Mouse (Mus musculus): Measurements from ENCODE around the gene Tfam.
A peak's percentile ranks its signal among the peaks of the same experiment; 100 is the strongest.

The Tfam gene

GRCm38 (mm10) chr10:71225894-71226293 is 12.2 kb downstream of the Tfam start:
- peak; percentile 58 for DNase-seq (ENCODE audit: low read depth, low spot score)

DNA sequence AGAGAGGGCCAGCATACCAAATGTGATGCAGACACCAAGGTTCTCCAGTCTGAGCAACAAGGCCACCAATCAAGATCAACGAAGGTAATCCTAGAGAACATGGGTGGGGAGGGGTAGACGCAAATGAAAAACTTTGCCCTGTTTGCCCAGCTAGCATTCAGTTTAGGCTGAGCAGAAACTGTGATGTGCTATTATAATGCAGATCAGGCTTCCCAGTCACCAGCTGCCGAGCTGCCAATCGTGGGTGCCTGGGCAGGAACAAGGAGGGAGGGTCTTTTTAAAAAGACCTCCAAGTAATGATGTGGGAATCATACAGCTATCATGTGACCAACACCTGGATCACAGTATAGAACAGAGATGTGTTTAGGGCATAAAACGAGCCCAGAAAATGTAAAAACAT is 15.0 kb downstream of the Tfam start:
- DNase-seq (ENCODE audit: low read depth, low spot score), result no peak

DNA sequence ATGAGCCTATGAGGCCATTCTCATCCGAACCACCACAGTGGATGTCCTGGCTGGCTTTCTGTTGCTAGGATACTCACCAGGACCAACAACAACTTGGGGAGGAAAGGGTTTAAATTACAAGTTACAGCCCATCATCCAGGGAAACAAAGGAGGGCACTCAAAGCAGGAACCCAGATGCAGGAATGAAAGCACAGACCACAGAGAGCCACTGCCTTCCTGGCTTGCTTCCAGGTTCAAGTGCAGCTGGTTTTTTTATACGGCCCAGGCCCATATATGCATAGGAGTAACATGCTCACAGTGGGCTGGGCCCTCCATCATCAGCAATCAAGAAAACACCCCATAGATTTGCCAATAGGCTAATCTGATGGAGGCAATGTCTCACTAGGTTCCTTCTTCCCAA is 15.4 kb downstream of the Tfam start:
- DNase-seq (ENCODE audit: low read depth, low spot score), result no peak

DNA sequence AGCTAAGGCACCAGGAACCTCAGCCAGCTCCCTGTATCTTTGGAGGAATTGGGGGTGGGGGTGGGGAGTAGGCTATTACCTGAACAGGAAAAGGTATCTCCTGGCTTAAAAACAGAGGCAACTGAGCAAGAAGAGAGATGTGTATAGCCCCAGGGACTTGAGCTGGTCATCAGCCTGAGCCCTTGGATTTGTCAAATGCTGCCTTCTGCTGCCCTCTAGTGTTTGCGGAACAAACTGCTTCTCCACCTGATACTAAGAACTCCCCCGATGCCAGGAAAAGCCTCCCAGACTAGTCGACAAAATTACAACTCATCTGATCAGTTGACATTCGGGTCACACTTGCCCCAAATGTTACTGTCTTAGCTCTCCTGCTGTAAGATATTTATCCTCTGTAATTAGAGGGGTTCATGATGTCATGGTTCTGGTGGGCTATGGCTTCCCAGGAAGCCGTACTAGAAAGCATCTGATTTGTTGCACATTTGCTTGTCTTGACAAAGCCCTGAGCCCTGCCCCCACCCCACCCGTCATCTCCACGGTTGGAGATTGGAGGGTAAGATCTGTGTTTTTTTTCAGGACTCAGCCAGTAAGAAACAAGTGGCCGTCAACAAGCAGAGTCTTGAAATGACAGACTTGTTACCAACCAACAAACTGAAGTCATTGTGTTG is 19.7 kb downstream of the Tfam start:
- peak; percentile 73 for DNase-seq (ENCODE audit: low read depth, low spot score)

DNA sequence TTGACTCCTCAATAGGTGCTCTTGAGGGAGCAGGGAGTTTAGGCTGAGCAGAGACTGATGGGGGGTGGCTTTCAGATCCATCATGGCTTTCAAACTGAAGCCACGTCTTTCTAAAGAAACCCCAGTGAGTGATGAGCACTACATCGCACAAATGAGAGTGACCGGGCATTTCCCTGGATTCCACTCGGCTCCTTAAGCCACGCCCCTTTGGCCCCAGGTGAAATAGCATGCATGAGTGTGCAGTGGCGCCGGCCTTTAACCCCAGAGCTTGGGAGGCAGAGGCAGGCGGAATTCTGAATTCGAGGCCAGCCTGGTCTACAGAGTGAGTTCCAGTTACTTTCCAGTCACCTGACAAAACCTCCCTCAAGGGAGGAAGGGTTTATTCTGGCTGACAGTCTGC is 22.1 kb downstream of the Tfam start:
- DNase-seq (ENCODE audit: low read depth, low spot score), result no peak

DNA sequence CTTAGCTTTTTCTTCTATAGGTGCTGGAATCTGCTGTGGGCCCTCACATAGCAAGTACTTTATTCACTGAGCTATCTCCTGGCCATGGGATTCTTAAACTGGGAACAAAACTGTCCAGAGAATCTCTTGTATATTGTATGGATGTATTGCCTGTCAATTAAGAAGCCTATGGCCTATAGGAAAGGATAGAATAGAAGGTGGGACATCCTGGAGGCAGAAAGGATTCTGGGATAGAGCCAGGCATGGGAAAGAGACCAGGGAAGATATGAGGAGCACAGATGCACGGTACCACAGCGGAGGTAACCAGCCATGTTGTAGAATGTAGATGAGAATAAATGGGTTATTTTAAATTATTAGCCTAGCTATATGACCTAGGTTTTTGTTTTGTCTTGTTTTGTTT is 36.6 kb downstream of the Tfam start:
- no peak for DNase-seq (ENCODE audit: low read depth, low spot score)

DNA sequence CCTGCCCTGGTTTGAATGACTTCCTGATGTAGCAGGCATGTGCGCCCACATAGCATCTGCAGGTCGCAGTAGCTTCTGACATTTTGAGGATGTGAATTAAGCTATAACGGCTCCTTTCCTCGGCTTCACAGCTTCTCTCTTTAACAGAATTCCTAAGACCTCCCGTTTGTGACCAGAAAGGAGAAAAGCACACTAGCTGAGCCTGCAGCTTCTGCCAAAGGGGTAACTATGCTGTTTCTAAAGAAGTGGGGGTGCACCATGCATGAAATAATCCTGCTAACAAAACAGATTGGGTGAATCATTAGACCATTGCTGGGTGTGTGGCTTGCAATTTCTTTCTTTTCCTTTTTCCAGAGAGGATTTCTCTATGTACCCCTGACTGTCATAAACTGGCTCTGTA is 37.1 kb downstream of the Tfam start:
- DNase-seq (ENCODE audit: low read depth, low spot score), result no peak

DNA sequence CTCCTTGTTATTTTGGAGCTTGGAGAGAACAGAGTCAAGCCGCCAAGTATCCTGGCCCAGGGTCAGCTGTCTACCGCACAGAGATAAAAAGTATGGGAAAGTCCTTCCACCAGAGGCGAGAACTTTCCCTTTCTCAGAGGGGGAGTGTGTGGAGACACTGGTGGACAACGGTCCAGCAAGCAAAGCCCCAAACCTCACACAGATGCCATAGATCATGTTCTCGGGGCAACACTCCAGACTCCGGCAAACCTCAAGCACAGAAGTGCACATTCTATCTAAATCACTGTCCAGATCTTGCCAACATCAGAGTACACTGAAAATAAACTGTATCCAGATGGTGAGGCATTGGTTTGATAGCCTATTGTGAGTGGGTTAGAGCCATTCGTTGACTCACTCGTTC is 39.4 kb downstream of the Tfam start:
- DNase-seq (ENCODE audit: low read depth, low spot score), result no peak

DNA sequence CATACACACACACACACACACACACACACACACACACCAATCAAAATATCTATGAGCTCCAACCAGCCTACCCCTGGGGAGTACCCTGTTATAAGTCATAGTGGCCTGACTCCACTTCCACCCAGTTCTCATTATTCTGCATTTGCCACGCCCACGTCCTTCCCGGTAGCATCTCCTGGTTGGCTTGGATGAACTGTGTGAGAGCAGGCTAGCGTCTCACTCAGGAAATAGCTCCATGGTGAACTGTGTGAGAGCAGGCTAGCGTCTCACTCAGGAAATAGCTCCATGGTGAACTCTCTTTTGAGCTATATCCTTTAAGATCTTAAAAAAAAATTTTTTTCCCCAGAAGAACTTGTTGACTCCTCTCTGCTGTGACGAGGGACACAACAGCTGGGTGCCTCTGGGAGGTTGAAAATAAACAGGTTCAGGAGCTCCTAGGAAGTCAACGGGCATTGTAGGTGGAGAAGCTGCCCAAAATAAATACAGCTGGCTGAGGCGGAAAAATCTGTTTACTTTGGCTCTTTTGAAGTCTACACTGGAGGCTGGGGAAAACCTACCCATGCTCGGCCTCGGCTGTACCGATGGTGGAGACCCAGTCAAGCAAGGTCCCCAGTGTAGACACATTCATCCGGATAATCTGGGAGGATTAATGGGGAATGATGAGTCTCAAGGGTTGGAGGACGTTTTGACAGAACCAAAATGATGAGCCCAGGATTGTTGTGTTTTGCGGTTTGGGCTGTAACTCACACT is 40.9 kb downstream of the Tfam start:
- DNase-seq (ENCODE audit: low read depth, low spot score), result no peak

GRCm38 (mm10) chr10:71195501-71195900 is 42.6 kb downstream of the Tfam start:
- no peak for DNase-seq (ENCODE audit: low read depth, low spot score)

DNA sequence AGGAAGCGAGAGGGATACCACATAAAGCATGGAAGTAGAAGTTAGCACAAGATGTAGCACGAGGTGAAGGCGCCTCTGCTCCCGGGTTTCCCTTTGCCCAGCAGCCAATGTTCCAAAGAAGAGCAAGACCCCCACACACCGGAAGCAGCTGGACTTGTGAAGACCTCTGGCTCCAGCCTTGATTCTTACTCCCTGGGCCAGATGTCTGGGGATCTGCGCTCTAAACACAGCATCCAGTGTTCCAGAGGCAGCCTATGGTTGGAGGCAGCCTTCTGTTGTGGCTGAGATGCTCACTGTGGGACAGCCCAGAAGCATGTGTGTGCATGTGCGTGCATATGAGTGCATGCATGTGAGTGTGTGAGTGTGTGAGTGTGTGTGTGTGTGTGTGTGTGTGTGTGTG is 43.4 kb downstream of the Tfam start:
- no peak for DNase-seq (ENCODE audit: low read depth, low spot score)

DNA sequence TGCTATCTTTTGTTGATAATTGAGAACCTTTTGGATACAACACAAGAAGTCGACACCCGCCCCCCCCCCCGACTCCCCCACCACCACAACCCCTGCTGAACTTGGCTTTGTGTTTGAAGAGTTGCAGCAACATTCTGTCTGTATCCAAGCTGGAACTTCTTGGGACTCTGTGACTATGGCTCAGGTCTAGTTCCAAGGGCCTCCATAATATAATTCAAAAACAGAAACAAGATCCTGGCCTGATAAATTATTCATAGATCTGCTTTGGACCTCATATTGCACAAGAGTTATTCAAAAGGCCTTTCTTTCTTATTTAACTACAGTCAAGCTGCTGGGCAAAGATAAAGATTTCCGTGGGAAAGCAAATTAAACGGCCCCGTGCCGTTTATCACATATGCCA is 44.8 kb downstream of the Tfam start:
- DNase-seq (ENCODE audit: low read depth, low spot score), result no peak

GRCm38 (mm10) chr10:71192886-71193285 is 45.2 kb downstream of the Tfam start:
- DNase-seq (ENCODE audit: low read depth, low spot score), result no peak

GRCm38 (mm10) chr10:71188681-71189080 is 49.4 kb downstream of the Tfam start:
- no peak for DNase-seq (ENCODE audit: low read depth, low spot score)

GRCm38 (mm10) chr10:71185059-71185458 is 53.0 kb downstream of the Tfam start:
- DNase-seq (ENCODE audit: low read depth, low spot score), result no peak

GRCm38 (mm10) chr10:71183339-71184031 is 54.6 kb downstream of the Tfam start:
- no peak for DNase-seq (ENCODE audit: low read depth, low spot score)

- no peak for DNase-seq (ENCODE audit: low read depth, low spot score)
Measured at GRCm38 (mm10) chr10:71181931-71182330, 56.1 kb downstream of the Tfam start.

DNA sequence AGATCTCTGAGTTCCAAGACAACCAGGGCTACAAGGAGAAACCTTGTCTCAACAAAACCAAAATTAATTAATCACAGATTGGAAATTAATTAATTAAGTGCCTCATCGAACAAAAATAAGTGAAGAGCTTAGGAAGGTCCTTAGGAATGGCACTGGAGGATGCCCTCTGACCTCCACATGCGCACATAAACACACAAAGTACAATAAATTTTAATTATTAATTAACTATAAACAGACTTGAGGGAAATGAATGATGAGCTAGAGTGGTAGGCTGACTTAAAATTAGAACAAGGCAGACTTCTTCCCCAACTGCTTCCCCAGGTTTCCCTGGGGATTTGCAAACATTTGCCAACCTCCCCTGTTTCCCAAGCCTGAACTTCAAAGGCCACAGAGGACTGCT is 57.0 kb downstream of the Tfam start:
- no peak for DNase-seq (ENCODE audit: low read depth, low spot score)

DNA sequence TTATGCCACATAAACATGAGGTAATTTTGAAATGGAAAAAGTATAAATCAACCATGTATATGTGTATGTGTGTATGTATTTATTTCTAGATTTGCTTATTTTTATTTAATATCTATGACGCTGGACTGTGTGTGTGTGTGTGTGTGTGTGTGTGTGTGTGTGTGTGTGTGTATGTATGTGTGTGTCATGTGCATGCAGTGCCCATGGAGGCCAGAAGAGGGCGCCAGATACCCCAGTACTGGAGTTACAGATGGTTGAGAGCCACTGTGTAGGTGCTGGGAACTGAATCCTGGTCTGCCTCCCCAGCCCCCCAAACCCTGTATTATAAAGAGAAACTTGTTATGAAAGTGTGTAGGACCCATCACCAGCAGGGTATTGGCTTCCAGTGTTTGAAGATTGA is 58.0 kb downstream of the Tfam start:
- no peak for DNase-seq (ENCODE audit: low read depth, low spot score)

DNA sequence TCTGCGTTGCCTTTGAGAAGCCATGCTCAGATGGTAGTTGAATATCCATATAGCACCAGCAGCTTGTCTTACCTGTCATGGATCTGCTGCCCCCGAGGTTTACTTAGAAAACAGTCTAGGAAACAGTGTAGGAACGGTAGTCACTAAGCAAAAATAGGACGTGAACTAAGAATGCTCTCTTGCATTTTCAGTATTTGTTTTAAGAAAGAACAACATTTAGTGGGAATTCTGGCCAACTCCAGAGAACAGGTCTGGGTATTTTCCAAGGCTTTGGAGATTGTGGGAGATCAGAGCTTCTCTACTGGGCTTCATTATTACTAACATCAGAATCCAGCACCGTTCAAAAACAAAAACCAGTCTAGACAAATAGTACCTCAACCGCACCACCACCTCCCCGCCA is 60.9 kb downstream of the Tfam start:
- no peak for DNase-seq (ENCODE audit: low read depth, low spot score)

- DNase-seq (ENCODE audit: low read depth, low spot score), result no peak
Measured at GRCm38 (mm10) chr10:71176341-71176740, 61.7 kb downstream of the Tfam start.

All from embryo, embryonic 11.5 days (tissue).